Mouse (Mus musculus): ENCODE results near the gene Cavin3.

- no peak for TF ChIP-seq USF1 (IDR thresholded peaks at IDR 0.05; ENCODE audit: low read depth, low read length)
- TF ChIP-seq CHD2 (IDR thresholded peaks at IDR 0.05; ENCODE audit: low read length), result no peak
- no peak for TF ChIP-seq CTCF (conservative IDR thresholded peaks at IDR 0.05 in 1 of 2, IDR thresholded peaks at IDR 0.05 in 1 of 2; ENCODE audit: low read depth in 2 of 2, low read length in 2 of 2)
- TF ChIP-seq EP300 (IDR thresholded peaks at IDR 0.05; ENCODE audit: low read length), result no peak
- TF ChIP-seq POLR2A (IDR thresholded peaks at IDR 0.05; ENCODE audit: low read depth, low read length), result no peak
- no peak for TF ChIP-seq BHLHE40 (IDR thresholded peaks at IDR 0.05; ENCODE audit: low read depth, low read length)
- TF ChIP-seq ETS1 (conservative IDR thresholded peaks at IDR 0.05; ENCODE audit: low read depth, low read length), result no peak
- no peak for TF ChIP-seq UBTF (IDR thresholded peaks at IDR 0.05; ENCODE audit: low read depth, low read length)
- no peak for TF ChIP-seq USF2 (conservative IDR thresholded peaks at IDR 0.05; ENCODE audit: low read depth, low read length)
- TF ChIP-seq TBP (conservative IDR thresholded peaks at IDR 0.05; ENCODE audit: low read depth, low read length), result no peak
These were observed 9.5 kb downstream of the Cavin3 start for GRCm38 (mm10) chr7:105472607-105473006.

Data from CH12.LX (cell line).